Mouse (Mus musculus) G1E (cell line): ENCODE results near the gene Cdk4.

Experiments
- CTCF ChIP-seq: IDR thresholded peaks from 2 replicates; pipeline ENCODE4 v1.5.1; 2012; ENCODE audit warnings: low read depth, low read length, inconsistent platforms, mixed read lengths
- GATA1 ChIP-seq: IDR thresholded peaks from 2 replicates; pipeline ENCODE4 v1.6.1; 2012; ENCODE audit warnings: borderline replicate concordance, low read length, inconsistent platforms, mixed read lengths
- POLR2AphosphoS5 ChIP-seq: IDR thresholded peaks from 2 replicates; pipeline ENCODE4 v1.6.1; 2012; ENCODE audit warnings: low read depth, low read length, inconsistent platforms; ENCODE audit not compliant: insufficient replicate concordance

GRCm38 (mm10) chr10:127043187-127043586 is 20.1 kb upstream of the Cdk4 start:
- TF ChIP-seq CTCF (no peak), GATA1 (no peak), POLR2AphosphoS5 (no peak)
